Mouse (Mus musculus) megakaryocyte, embryonic 14.5 days (primary cell): ENCODE measurements around the gene Eml3. TPM values are rescaled to one million over a fixed set of nuclear protein-coding genes. Genes with fewer than 3 reads are reported as not detected.

ENCODE experiments used
- H3K27me3 ChIP-seq: replicated peaks from 2 replicates; pipeline ENCODE3; 2012; ENCODE audit warnings: inconsistent platforms
- H3K36me3 ChIP-seq: replicated peaks from 2 replicates; pipeline ENCODE3; 2012; ENCODE audit warnings: low read length, inconsistent platforms, mixed read lengths
- H3K4me1 ChIP-seq: 2 replicates; pipeline ENCODE4 v1.6.1; 2012; ENCODE audit warnings: inconsistent platforms
- H3K4me3 ChIP-seq: replicated peaks from 2 replicates; pipeline ENCODE3; 2012; ENCODE audit warnings: moderate library complexity, mild to moderate bottlenecking, inconsistent platforms
- H3K9me3 ChIP-seq: 2 replicates; pipeline ENCODE4 v1.6.1; 2012; ENCODE audit warnings: inconsistent platforms
- FLI1 ChIP-seq: IDR thresholded peaks from 2 replicates; pipeline ENCODE4 v1.6.1; 2012; ENCODE audit warnings: low read length, inconsistent platforms, mixed read lengths
- GATA1 ChIP-seq: IDR thresholded peaks from 3 replicates; pipeline ENCODE4 v1.6.1; 2012; ENCODE audit warnings: mixed read lengths, low read length, inconsistent platforms, borderline replicate concordance
- polyA plus RNA-seq: library from polyadenylated mRNA; stranded (reverse); fragments of >175 nt; gene quantifications from 2 replicates; pipeline ENCODE4 v1.2.3, GENCODE M21; 2012; ENCODE audit warnings: low replicate concordance; ENCODE audit not compliant: insufficient read depth

Gene Eml3
- polyA plus RNA-seq, 1 experiment: 31.6 TPM

GRCm38 (mm10) chr19:8911810-8912209 lies 17.5 kb upstream of the Eml3 start:
- Histone ChIP-seq H3K27me3 (no peaks in the 10 kb centered on the region), H3K4me1 (no peaks in the 10 kb centered on the region), H3K36me3 (peaks cover 100% of the 10 kb centered on the region), H3K4me3 (no peak overlapping the region), H3K9me3 (no peaks in the 10 kb centered on the region)
- TF ChIP-seq FLI1: no peak
- no peak for TF ChIP-seq GATA1

GRCm38 (mm10) chr19:8914212-8914611 lies 15.1 kb upstream of the Eml3 start:
- TF ChIP-seq FLI1: no peak
- no peak for TF ChIP-seq GATA1

GRCm38 (mm10) chr19:8919000-8919399 lies 10.4 kb upstream of the Eml3 start:
- no peaks in the 10 kb centered on the region for H3K9me3 ChIP-seq
- TF ChIP-seq FLI1: no peak
- TF ChIP-seq GATA1: no peak
- peaks cover 49% of the 10 kb centered on the region for H3K36me3 ChIP-seq

More at GRCm38 (mm10) chr19:8914212-8914611, 15.1 kb upstream of the Eml3 start:
- H3K9me3 ChIP-seq: no peaks in the 10 kb centered on the region
- H3K4me1 ChIP-seq: peaks cover 3% of the 10 kb centered on the region; the same call in 1 of the 2 replicates
- no peaks in the 10 kb centered on the region for H3K27me3 ChIP-seq
- no peak overlapping the region for H3K4me3 ChIP-seq
- peaks cover 83% of the 10 kb centered on the region for H3K36me3 ChIP-seq

GRCm38 (mm10) chr19:8919684-8920072 lies 9.7 kb upstream of the Eml3 start:
- Histone ChIP-seq H3K4me3 (peak overlapping the region; percentile 97), H3K9me3 (no peaks in the 10 kb centered on the region), H3K36me3 (peaks cover 46% of the 10 kb centered on the region), H3K27me3 (no peaks in the 10 kb centered on the region), H3K4me1 (peaks cover 38% of the 10 kb centered on the region)
- TF ChIP-seq FLI1: no peak
- TF ChIP-seq GATA1: no peak

More at GRCm38 (mm10) chr19:8919000-8919399, 10.4 kb upstream of the Eml3 start:
- peak overlapping the region; percentile 7 for H3K4me3 ChIP-seq
- H3K27me3 ChIP-seq: no peaks in the 10 kb centered on the region
- H3K4me1 ChIP-seq: peaks cover 38% of the 10 kb centered on the region

GRCm38 (mm10) chr19:8920073-8920736 lies 9.1 kb upstream of the Eml3 start, which contains the start of gene B3gat3:
Gene B3gat3, plus strand, starts transcription at chr19:8920374.
- H3K36me3 ChIP-seq: peaks cover 43% of the 10 kb centered on the region
- no peaks in the 10 kb centered on the region for H3K9me3 ChIP-seq
- peaks cover 38% of the 10 kb centered on the region for H3K4me1 ChIP-seq
- TF ChIP-seq FLI1 (peak; percentile 91), GATA1 (no peak)
- H3K27me3 ChIP-seq: no peaks in the 10 kb centered on the region
- peak within 1 kb of the TSS; percentile 97 for H3K4me3 ChIP-seq

- H3K36me3 ChIP-seq: peaks cover 43% of the 10 kb centered on the region
- H3K27me3 ChIP-seq: no peaks in the 10 kb centered on the region
- TF ChIP-seq GATA1 (no peak), FLI1 (no peak)
- H3K4me1 ChIP-seq: peaks cover 42% of the 10 kb centered on the region
- peak overlapping the region; percentile 97 for H3K4me3 ChIP-seq
- H3K9me3 ChIP-seq: no peaks in the 10 kb centered on the region
Observed at GRCm38 (mm10) chr19:8920836-8921291, 8.5 kb upstream of the Eml3 start.

GRCm38 (mm10) chr19:8921741-8922140 lies 7.6 kb upstream of the Eml3 start:
- H3K4me3 ChIP-seq: peak overlapping the region; percentile 79
- peaks cover 48% of the 10 kb centered on the region for H3K4me1 ChIP-seq
- peaks cover 43% of the 10 kb centered on the region for H3K36me3 ChIP-seq
- TF ChIP-seq FLI1: no peak
- TF ChIP-seq GATA1: no peak
- H3K9me3 ChIP-seq: no peaks in the 10 kb centered on the region
- H3K27me3 ChIP-seq: no peaks in the 10 kb centered on the region

GRCm38 (mm10) chr19:8926766-8927165 lies 2.6 kb upstream of the Eml3 start:
- Histone ChIP-seq H3K4me3 (no peak overlapping the region), H3K27me3 (no peaks in the 10 kb centered on the region), H3K9me3 (no peaks in the 10 kb centered on the region), H3K36me3 (peaks cover 68% of the 10 kb centered on the region), H3K4me1 (peaks cover 63% of the 10 kb centered on the region)
- TF ChIP-seq GATA1: no peak
- no peak for TF ChIP-seq FLI1

- no peaks in the 10 kb centered on the region for H3K9me3 ChIP-seq
- no peak for TF ChIP-seq FLI1
- TF ChIP-seq GATA1: no peak
- H3K4me3 ChIP-seq: no peak overlapping the region
- no peaks in the 10 kb centered on the region for H3K27me3 ChIP-seq
- peaks cover 55% of the 10 kb centered on the region for H3K4me1 ChIP-seq
- peaks cover 69% of the 10 kb centered on the region for H3K36me3 ChIP-seq
Observed at GRCm38 (mm10) chr19:8927891-8928525, 1.3 kb upstream of the Eml3 start.

GRCm38 (mm10) chr19:8928689-8929223 lies 596 bp upstream of the Eml3 start:
- Histone ChIP-seq H3K4me3 (peak overlapping the region; percentile 97), H3K27me3 (no peaks in the 10 kb centered on the region), H3K9me3 (no peaks in the 10 kb centered on the region), H3K36me3 (peaks cover 73% of the 10 kb centered on the region), H3K4me1 (peaks cover 47% of the 10 kb centered on the region)
- TF ChIP-seq GATA1 (no peak), FLI1 (no peak)
